Mouse (Mus musculus) forebrain, embryonic 10.5 days (tissue): ENCODE results near the gene Gm49358. TPM values are rescaled to one million over a fixed set of nuclear protein-coding genes. Genes with fewer than 3 reads are reported as not detected.

Experiments
- DNase-seq: peaks from one replicate; pipeline ENCODE4 v3.0.0-alpha.2; 2017; ENCODE audit warnings: low spot score; ENCODE audit errors: extremely low spot score
- H3K27ac ChIP-seq: fragments of 300-500 bp; sonication (generic); 2 replicates; pipeline ENCODE4 v1.5.1; 2016; ENCODE audit warnings: mild to moderate bottlenecking
- H3K27me3 ChIP-seq: fragments of 300-500 bp; sonication (generic); 2 replicates; pipeline ENCODE4 v1.6.1; 2016; ENCODE audit warnings: mild to moderate bottlenecking; ENCODE audit not compliant: poor library complexity, severe bottlenecking
- H3K36me3 ChIP-seq: fragments of 300-500 bp; sonication (generic); replicated peaks from 2 replicates; pipeline ENCODE4 v1.6.1; 2016; ENCODE audit warnings: mild to moderate bottlenecking, moderate library complexity
- H3K4me1 ChIP-seq: fragments of 300-500 bp; sonication (generic); 2 replicates; pipeline ENCODE4 v1.6.1; 2016
- H3K4me3 ChIP-seq: fragments of 300-500 bp; sonication (generic); 2 replicates; pipeline ENCODE4 v1.5.1; 2016; ENCODE audit warnings: mild to moderate bottlenecking, moderate library complexity
- H3K9me3 ChIP-seq: fragments of 300-500 bp; sonication (generic); 2 replicates; pipeline ENCODE4 v1.6.1; 2016; ENCODE audit warnings: mild to moderate bottlenecking, moderate library complexity
- WGBS: fragments of 180-500 bp; shearing (Covaris S2); methylation state at CpG from one replicate; pipeline ENCODE4 v1.1.7; 2016; 5-methylcytosine and 5-hydroxymethylcytosine counted together
- polyA plus RNA-seq: library from polyadenylated mRNA; unstranded; fragments of >200 nt; fragmentation: Nextera tagmentation; extraction: Ambion mirVana; gene quantifications from 2 replicates; pipeline ENCODE4 v1.2.1, GENCODE M21; 2016

Gene Gm49358
- polyA plus RNA-seq, 1 experiment from 2014 or later, result not detected

DNA sequence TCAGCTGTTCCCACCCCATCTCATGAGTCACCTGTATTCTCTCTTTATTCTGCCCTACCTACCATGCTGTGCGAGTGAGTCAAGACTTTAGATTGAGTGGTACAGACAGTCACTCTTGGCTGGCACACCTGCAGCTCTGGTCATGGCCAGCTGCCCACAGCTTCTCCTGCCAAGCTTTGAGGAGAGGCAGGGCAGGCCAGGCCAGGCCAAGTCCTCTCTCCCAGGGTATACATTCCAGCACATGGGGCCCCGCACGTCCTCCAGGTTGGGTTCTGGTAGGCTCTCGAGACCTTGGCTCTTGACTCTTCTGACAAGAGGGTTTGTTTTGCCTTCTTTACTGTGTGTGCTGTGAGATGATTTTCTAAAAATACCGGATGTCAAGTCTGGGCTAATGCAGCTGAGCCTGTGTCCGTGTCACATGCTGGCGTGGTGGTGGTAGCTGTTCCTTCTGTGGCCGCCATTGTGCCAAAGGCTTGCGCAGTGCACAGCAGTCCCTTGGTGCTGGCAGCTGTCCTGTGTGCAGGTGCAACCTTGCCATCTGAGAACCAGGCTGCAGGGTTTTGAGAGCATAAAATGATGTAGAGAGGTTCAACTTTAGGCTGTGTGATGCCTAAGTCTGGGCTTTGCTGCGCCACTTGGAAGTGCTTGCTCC, 62.2 kb downstream of the Gm49358 start:
- 0 out of 2 replicates have a peak, but pooled peaks cover 5% of the 10 kb centered on the region for H3K27me3 ChIP-seq
- DNase-seq, result no peak
- no peak overlapping the region for H3K4me3 ChIP-seq
- H3K4me1 ChIP-seq, result peaks cover 28% of the 10 kb centered on the region
- no peak overlapping the region; the same call in 1 of the 2 replicates for H3K27ac ChIP-seq
- H3K36me3 ChIP-seq, result peaks cover 13% of the 10 kb centered on the region
- no peaks in the 10 kb centered on the region for H3K9me3 ChIP-seq
- 88% methylated on average over 10 of the region's 10 CpGs for WGBS

GRCm38 (mm10) chr10:86826929-86827328, 63.2 kb downstream of the Gm49358 start:
- WGBS, result 73% methylated on average over 3 of the region's 3 CpGs
- Histone ChIP-seq H3K27me3 (no peaks in the 10 kb centered on the region), H3K36me3 (peaks cover 15% of the 10 kb centered on the region), H3K4me3 (no peak overlapping the region), H3K4me1 (peaks cover 33% of the 10 kb centered on the region), H3K9me3 (no peaks in the 10 kb centered on the region), H3K27ac (no peak overlapping the region)
- DNase-seq, result no peak

DNA sequence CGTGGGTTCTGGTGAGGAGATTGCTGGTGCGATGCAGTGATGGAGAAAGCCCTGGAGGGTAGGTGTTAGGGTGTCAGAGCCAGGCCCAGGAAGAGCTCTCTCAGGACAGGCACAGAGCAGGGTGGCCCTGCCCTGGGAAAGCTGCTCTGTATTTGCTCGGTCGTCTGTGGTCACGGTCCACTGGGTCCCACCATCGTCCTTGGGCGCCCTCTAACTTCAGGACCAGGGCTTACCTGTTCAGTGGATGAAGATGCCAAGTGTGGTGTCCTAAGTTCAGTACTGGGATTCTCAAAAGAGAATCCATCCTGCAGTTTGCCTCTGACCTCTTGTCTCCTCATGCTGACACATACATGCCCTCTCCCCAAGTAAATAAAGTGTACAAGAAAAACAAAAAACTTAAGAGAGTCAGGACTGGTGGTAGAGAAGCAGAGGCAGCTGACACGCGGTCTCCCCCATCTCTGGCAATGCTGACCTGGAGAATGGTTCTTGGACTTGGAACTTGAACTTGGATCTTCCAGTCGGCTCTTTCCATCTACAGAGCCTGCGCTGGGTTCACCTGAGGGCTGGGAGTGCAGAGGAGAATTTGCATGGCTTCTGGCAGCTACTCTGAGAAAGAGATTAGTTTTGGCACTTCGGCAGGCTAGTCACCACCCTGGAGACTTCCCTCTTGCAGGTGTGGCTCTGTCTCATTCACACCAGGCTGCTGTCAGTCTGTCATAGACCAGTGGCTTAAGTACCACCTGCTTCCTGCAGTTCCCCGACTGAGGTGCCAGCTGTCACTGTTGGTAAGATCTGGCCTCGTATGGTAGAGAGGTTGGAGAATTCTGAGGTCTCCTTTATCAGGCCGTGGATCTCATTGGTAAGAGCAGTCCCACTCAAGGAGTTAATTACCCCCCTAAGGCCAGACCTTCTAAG, 64.7 kb downstream of the Gm49358 start:
- Histone ChIP-seq H3K36me3 (peaks cover 15% of the 10 kb centered on the region), H3K4me3 (no peak overlapping the region), H3K4me1 (peaks cover 25% of the 10 kb centered on the region), H3K27ac (no peak overlapping the region), H3K9me3 (no peaks in the 10 kb centered on the region), H3K27me3 (no peaks in the 10 kb centered on the region)
- 86% methylated on average over 15 of the region's 15 CpGs for WGBS
- no peak for DNase-seq

DNA sequence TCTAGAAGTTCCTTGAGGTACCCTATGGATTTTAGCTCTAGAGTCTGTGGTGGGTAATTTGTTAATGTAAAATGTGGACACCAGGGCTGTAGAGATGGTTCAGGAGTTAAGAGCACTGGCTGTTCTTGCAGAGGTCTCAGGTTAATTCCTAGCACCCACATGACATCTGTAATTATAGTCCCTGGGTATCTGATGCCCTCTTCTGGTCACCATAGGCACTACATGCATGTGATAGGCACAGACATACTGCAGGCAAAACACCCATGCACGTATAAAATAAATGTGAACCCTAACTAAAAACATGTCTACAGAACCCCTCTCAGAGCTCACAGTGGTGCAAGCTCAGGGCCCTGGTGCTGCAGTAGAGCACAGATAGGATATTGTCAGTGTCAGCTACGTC, 65.7 kb downstream of the Gm49358 start:
- Histone ChIP-seq H3K27me3 (no peaks in the 10 kb centered on the region), H3K4me3 (no peak overlapping the region), H3K36me3 (peaks cover 17% of the 10 kb centered on the region), H3K27ac (no peak overlapping the region), H3K4me1 (peaks cover 23% of the 10 kb centered on the region), H3K9me3 (no peaks in the 10 kb centered on the region)
- WGBS, result 93% methylated on average over 2 of the region's 2 CpGs
- DNase-seq, result no peak

GRCm38 (mm10) chr10:86836784-86837183, 73.0 kb downstream of the Gm49358 start:
- no peak for DNase-seq
- no peaks in the 10 kb centered on the region for H3K27me3 ChIP-seq
- H3K36me3 ChIP-seq, result peaks cover 13% of the 10 kb centered on the region; the same call in 1 of the 2 replicates
- 85% methylated on average over 4 of the region's 4 CpGs for WGBS
- H3K4me3 ChIP-seq, result no peak overlapping the region
- no peak overlapping the region for H3K27ac ChIP-seq
- peaks cover 7% of the 10 kb centered on the region; the same call in 1 of the 2 replicates for H3K4me1 ChIP-seq
- H3K9me3 ChIP-seq, result no peaks in the 10 kb centered on the region

DNA sequence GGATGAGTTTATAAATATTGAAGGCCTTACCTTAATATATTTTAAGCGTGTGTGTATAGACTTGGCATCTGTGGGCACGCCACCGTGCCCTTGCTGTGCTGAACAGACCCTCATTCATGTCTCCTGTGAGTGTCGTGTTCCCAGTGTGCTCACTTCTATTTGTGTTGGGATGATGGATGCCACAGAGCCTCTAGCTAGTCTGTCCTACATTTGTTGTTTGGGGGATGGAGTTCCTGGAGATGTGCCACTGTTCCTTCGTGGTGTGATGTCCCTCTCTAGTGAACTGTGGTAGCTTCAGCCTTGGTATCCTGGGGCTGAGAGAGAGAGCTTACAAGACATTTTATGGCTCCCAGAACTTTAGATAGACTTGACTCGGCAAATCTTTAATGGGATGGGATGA, 75.1 kb downstream of the Gm49358 start:
- Histone ChIP-seq H3K36me3 (peaks cover 11% of the 10 kb centered on the region; the same call in 1 of the 2 replicates), H3K4me3 (no peak overlapping the region)
- 94% methylated on average over 6 of the region's 6 CpGs for WGBS

GRCm38 (mm10) chr10:86842659-86843058, 78.9 kb downstream of the Gm49358 start:
- no peak for DNase-seq
- Histone ChIP-seq H3K27me3 (no peaks in the 10 kb centered on the region), H3K9me3 (no peaks in the 10 kb centered on the region), H3K4me1 (no peaks in the 10 kb centered on the region), H3K27ac (no peak overlapping the region), H3K36me3 (no peaks in the 10 kb centered on the region), H3K4me3 (no peak overlapping the region)
- WGBS, result 87% methylated on average over 5 of the region's 5 CpGs

More for the DNA sequence above, 75.1 kb downstream of the Gm49358 start:
- no peaks in the 10 kb centered on the region for H3K27me3 ChIP-seq
- H3K9me3 ChIP-seq, result no peaks in the 10 kb centered on the region
- DNase-seq, result no peak
- peaks cover 7% of the 10 kb centered on the region; the same call in 1 of the 2 replicates for H3K4me1 ChIP-seq
- no peak overlapping the region for H3K27ac ChIP-seq

GRCm38 (mm10) chr10:86846926-86847467, 83.2 kb downstream of the Gm49358 start:
- no peak overlapping the region for H3K27ac ChIP-seq
- no peak overlapping the region for H3K4me3 ChIP-seq
- WGBS, result 90% methylated on average over 9 of the region's 9 CpGs
- no peaks in the 10 kb centered on the region for H3K27me3 ChIP-seq
- no peaks in the 10 kb centered on the region; the same call in 1 of the 2 replicates for H3K4me1 ChIP-seq
- H3K9me3 ChIP-seq, result no peaks in the 10 kb centered on the region
- no peaks in the 10 kb centered on the region for H3K36me3 ChIP-seq
- no peak for DNase-seq

DNA sequence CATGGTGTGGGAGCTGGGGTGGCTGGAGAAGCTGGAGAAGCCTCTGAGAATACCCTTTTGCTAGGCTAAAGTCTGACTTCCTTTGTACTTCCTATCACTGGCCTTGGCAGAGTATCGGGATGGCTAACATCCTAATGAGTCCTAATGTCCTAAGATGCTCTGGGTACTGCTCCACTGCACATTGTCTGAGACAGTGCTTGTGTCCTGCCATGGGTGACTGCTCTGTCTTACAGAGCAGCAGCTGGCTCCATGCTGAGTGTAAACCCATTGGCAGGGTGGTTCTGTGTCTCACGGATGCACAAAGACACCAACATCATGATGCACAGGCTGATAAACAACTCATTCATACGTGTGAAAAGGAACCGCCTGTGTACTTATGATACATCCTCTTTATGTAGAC, 85.3 kb downstream of the Gm49358 start:
- DNase-seq, result no peak
- no peaks in the 10 kb centered on the region for H3K27me3 ChIP-seq
- no peaks in the 10 kb centered on the region for H3K9me3 ChIP-seq
- no peaks in the 10 kb centered on the region for H3K36me3 ChIP-seq
- 92% methylated on average over 4 of the region's 4 CpGs for WGBS
- no peaks in the 10 kb centered on the region; the same call in 1 of the 2 replicates for H3K4me1 ChIP-seq
- H3K27ac ChIP-seq, result no peak overlapping the region
- no peak overlapping the region for H3K4me3 ChIP-seq

DNA sequence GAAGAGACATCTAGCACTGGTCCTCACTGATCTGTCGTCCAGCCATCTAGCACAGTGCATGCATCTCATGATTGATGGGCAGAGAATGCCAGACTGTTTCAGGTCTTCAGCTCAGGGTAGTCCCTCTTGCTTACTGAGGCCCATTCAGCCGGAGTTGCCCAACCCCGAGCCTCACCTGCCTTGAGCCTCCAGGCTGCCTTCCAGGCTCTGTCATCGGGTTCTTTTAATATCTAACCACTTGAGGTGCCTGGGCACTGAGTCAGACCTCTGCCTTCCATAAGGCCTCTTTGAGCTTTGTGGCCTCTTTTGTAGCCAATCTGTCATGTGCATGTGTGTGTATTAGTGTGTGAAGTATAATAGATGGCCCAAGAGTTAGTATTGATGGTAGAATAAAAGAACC, 85.7 kb downstream of the Gm49358 start:
- Histone ChIP-seq H3K36me3 (no peaks in the 10 kb centered on the region), H3K4me3 (no peak overlapping the region)
- 86% methylated on average over 4 of the region's 4 CpGs for WGBS

DNA sequence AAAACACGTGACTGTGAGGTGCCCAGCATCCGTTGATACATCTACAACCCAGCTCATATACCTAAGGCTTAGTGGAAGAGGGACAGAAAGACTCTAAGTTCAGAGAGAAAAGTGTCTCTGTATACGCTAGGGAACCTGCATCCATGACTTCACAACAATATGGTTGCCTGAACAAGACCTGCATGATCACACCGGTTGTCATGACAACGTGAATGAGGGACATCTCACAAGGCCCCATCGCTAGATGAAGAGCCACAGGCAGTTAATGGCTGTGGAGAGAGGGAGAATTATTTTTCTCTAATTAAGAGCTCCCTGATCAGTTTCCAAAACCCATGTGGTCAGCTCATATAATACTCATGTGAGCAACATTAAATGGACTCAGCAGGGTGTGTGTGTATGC, 88.4 kb downstream of the Gm49358 start:
- H3K9me3 ChIP-seq, result no peaks in the 10 kb centered on the region
- no peaks in the 10 kb centered on the region for H3K36me3 ChIP-seq
- no peak for DNase-seq
- 88% methylated on average over 6 of the region's 6 CpGs for WGBS
- H3K27ac ChIP-seq, result no peak overlapping the region
- H3K4me1 ChIP-seq, result peaks cover 9% of the 10 kb centered on the region
- H3K4me3 ChIP-seq, result no peak overlapping the region
- no peaks in the 10 kb centered on the region for H3K27me3 ChIP-seq

More for the DNA sequence above, 85.7 kb downstream of the Gm49358 start:
- Histone ChIP-seq H3K9me3 (no peaks in the 10 kb centered on the region), H3K27ac (no peak overlapping the region), H3K27me3 (no peaks in the 10 kb centered on the region), H3K4me1 (peaks cover under 1% of the 10 kb centered on the region; the same call in 1 of the 2 replicates)
- no peak for DNase-seq

GRCm38 (mm10) chr10:86853433-86853832, 89.7 kb downstream of the Gm49358 start:
- DNase-seq, result no peak
- Histone ChIP-seq H3K4me1 (peaks cover 9% of the 10 kb centered on the region), H3K27ac (no peak overlapping the region), H3K9me3 (no peaks in the 10 kb centered on the region), H3K4me3 (no peak overlapping the region), H3K27me3 (no peaks in the 10 kb centered on the region), H3K36me3 (no peaks in the 10 kb centered on the region)
- whole genome bisulfite sequencing, result 81% methylated on average over 3 of the region's 3 CpGs

GRCm38 (mm10) chr10:86860396-86860795, 96.6 kb downstream of the Gm49358 start:
- Histone ChIP-seq H3K27ac (no peak overlapping the region), H3K36me3 (no peaks in the 10 kb centered on the region), H3K4me3 (no peak overlapping the region), H3K4me1 (no peaks in the 10 kb centered on the region), H3K27me3 (no peaks in the 10 kb centered on the region), H3K9me3 (no peaks in the 10 kb centered on the region)
- no peak for DNase-seq
- WGBS, result 80% methylated on average over 4 of the region's 4 CpGs
